Mouse (Mus musculus) stomach, adult 2 months (tissue): Measurements from ENCODE around the gene Psmc6. TPM values are rescaled to one million over a fixed set of nuclear protein-coding genes. Genes with fewer than 3 reads are reported as not detected.

Experiments used
- polyA plus RNA-seq: library from polyadenylated mRNA; depleted of rRNA; stranded (reverse); fragments of >200 nt; gene quantifications from 2 replicates; pipeline ENCODE4 v1.2.3, GENCODE M21; 2012; rRNA removed

Gene Psmc6
- polyA plus RNA-seq: 2.2 and 2.7 TPM in 2 replicates

DNA sequence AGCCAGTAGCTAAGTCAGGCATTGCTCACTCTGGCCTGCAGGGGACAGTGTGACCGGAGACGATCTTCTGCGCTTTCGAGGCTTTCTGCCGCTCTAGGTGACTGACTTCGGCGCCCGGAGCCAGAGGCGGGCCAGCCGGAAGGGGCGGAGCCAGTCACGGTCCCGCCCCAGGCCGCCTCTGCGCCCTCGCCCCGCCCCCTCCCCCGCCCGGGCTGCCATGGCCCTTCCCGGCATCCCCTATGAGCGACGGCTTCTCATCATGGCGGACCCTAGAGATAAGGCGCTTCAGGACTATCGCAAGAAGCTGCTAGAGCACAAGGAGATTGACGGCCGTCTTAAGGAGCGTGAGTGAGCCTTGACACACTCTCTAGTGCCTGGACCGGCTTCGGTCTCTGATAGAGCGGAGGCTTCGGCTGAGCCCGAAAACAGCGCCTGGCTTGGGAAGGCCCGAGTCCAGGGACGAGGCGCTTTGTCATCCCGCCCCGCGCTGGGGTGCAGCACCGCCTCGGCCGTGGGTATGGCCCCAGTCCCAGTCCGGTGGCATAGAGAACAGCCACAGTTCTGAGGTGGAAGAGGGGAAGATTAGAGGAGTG is at the start of gene Psmc6:
TSS of gene Psmc6 (plus strand) at position 200 of the 593 bp plus-strand sequence.

GRCm38 (mm10) chr14:45318426-45319236 is 11.0 kb upstream of the Psmc6 start, which contains the start of gene Ero1l:
TSS of gene Ero1l (minus strand) at chr14:45318771.

GRCm38 (mm10) chr14:45350931-45351859 is 21.6 kb downstream of the Psmc6 start, which contains the start of gene Styx:
TSS of gene Styx (plus strand) at chr14:45351093.

Other genes with a start within 250 kb of the Psmc6 start
- 1.7 and 1.9 TPM in 2 replicates for gene Gpr137c, start 110.1 kb upstream of the Psmc6 start, polyA plus RNA-seq
- 2.0 and 2.4 TPM in 2 replicates for gene Txndc16, start 109.5 kb upstream of the Psmc6 start, polyA plus RNA-seq
- gene Ero1l, start 11.0 kb upstream of the Psmc6 start, polyA plus RNA-seq: 4.0 and 4.2 TPM in 2 replicates
- gene Styx, start 21.3 kb downstream of the Psmc6 start, polyA plus RNA-seq: 4.1 and 10.1 TPM in 2 replicates
- 0.59 and 0.73 TPM in 2 replicates for gene Gnpnat1, start 75.1 kb downstream of the Psmc6 start, polyA plus RNA-seq
- gene Fermt2, start 200.3 kb downstream of the Psmc6 start, polyA plus RNA-seq: 5.9 and 6.3 TPM in 2 replicates